Mouse (Mus musculus) thymus, postnatal 10 days (tissue): ENCODE results near the gene Smad1.

Experiments
- DNase-seq, 2 experiments: peaks; one replicate each; pipeline ENCODE4 v3.0.0; 2021; ENCODE audit warnings: low spot score in 2 of 2

Smad1 gene

GRCm38 (mm10) chr8:79360302-79360701, 39.0 kb downstream of the Smad1 start:
- no peak for DNase-seq

GRCm38 (mm10) chr8:79355721-79356434, 43.4 kb downstream of the Smad1 start:
- no peak for DNase-seq

- DNase-seq, result no peak
These were observed 45.3 kb downstream of the Smad1 start for GRCm38 (mm10) chr8:79354009-79354408.

- no peak for DNase-seq
These were observed 47.4 kb downstream of the Smad1 start for GRCm38 (mm10) chr8:79351916-79352315.

GRCm38 (mm10) chr8:79350805-79351204, 48.5 kb downstream of the Smad1 start:
- DNase-seq, result no peak

GRCm38 (mm10) chr8:79350094-79350593, 49.2 kb downstream of the Smad1 start:
- DNase-seq, result no peak

GRCm38 (mm10) chr8:79346414-79346813, 52.9 kb downstream of the Smad1 start:
- no peak for DNase-seq

GRCm38 (mm10) chr8:79345856-79346255, 53.5 kb downstream of the Smad1 start:
- no peak for DNase-seq

GRCm38 (mm10) chr8:79341236-79341635, 58.1 kb downstream of the Smad1 start:
- no peak for DNase-seq

GRCm38 (mm10) chr8:79339555-79339954, 59.8 kb downstream of the Smad1 start:
- peak in 1 of 2 experiments; percentile 22 for DNase-seq

- DNase-seq, result no peak
These were observed 60.7 kb downstream of the Smad1 start for GRCm38 (mm10) chr8:79338619-79339018.

GRCm38 (mm10) chr8:79332109-79332900, 67.0 kb downstream of the Smad1 start:
- no peak for DNase-seq

GRCm38 (mm10) chr8:79331571-79331970, 67.7 kb downstream of the Smad1 start:
- DNase-seq, result no peak

GRCm38 (mm10) chr8:79331017-79331416, 68.3 kb downstream of the Smad1 start:
- DNase-seq, result no peak

GRCm38 (mm10) chr8:79329735-79330134, 69.6 kb downstream of the Smad1 start:
- DNase-seq, result no peak

GRCm38 (mm10) chr8:79329182-79329581, 70.1 kb downstream of the Smad1 start:
- no peak for DNase-seq

- no peak for DNase-seq
These were observed 73.8 kb downstream of the Smad1 start for GRCm38 (mm10) chr8:79325510-79325909.

GRCm38 (mm10) chr8:79324928-79325327, 74.4 kb downstream of the Smad1 start:
- DNase-seq, result no peak

GRCm38 (mm10) chr8:79324036-79324435, 75.3 kb downstream of the Smad1 start:
- no peak for DNase-seq

- no peak for DNase-seq
These were observed 76.2 kb downstream of the Smad1 start for GRCm38 (mm10) chr8:79323121-79323520.

GRCm38 (mm10) chr8:79310801-79311200, 88.5 kb downstream of the Smad1 start:
- peak in 1 of 2 experiments; percentile 9 for DNase-seq

- DNase-seq, result no peak
These were observed 93.4 kb downstream of the Smad1 start for GRCm38 (mm10) chr8:79305941-79306340.

GRCm38 (mm10) chr8:79301548-79301947, 97.8 kb downstream of the Smad1 start:
- no peak for DNase-seq
